Mouse (Mus musculus): Measurements from ENCODE around the gene Tial1. TPM values are rescaled to one million over a fixed set of nuclear protein-coding genes. Genes with fewer than 3 reads are reported as not detected.

The Tial1 gene
- total RNA-seq, 2 experiments from 2014 or later = 53.4 to 194 TPM

DNA sequence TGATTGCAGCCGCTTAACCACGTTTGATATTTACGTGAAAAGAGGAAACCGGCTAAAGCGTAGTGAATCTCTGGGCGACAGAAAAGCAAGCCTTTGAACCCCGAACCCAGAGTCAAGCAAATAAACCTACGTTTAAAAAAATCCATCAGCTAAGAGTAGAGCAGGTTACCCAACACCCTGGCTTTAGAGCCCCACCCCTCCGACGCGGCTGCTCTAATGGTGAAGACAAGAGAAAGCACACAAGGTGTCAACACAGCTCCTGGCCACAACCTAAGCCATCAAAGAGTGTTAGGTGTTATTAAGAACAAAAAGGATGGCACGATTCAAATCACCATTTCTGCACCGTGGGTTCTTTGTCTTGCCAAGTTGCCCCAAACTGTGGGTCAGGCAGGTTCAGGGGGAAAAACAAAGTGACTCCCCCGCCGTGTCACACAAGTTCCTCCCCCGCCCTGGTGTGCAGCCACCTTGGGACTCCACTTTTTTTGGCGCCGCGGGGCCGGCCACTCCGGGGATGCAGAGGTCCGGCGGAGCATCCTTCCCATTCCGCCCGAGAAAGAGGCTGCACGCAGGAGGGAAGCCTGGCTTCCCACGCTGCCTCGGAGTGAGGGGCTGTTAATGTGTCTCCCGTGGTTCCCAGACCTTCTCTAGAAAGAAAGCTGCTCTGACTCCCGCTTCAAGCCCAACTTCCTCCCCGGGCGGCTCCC, 44.1 kb downstream of the Tial1 start:
- peak; percentile 20; the same call in 1 of the 2 replicates for ATAC-seq (replicated peaks; ENCODE audit: poor library complexity)

DNA sequence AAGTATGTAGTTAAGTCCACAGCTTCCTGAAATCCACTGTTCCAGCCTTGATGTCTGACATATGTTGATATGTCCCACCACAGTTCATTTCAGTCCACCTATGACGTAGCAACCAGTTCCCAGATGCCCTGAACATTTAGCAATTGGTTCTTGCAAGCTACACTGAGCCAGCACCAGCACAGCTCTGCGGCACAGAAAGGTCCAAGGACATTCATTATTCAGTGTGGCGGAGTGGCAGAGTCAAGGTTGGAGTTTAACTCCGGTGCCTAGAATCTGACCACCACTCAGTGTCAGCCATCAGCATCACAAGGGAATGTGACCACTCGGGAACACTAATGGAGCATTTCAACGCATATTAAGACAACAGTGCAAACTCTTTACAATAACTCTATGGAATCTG, 44.9 kb downstream of the Tial1 start:
- ATAC-seq (replicated peaks; ENCODE audit: poor library complexity) = no peak

DNA sequence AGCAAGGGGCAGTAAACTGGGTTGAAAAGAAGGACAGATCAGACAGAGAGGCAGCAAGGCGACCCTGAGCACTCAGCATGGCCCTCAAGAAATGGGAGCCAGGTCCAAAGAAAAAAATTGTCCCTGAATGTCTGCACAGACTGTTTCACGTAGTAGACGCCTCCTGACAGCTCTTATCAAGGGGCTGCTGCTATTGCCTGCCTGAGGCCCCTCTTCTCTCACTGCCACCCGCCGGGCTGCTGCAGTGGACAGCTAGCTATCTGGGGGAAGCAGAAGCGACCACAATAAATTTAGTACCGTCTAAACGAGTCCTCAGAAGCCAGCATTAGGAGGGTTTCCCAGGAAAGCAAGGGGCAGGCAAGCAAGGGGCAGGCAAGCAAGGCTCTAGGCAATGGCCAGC, 47.1 kb downstream of the Tial1 start:
- ATAC-seq (replicated peaks; ENCODE audit: poor library complexity) = peak; percentile 56

DNA sequence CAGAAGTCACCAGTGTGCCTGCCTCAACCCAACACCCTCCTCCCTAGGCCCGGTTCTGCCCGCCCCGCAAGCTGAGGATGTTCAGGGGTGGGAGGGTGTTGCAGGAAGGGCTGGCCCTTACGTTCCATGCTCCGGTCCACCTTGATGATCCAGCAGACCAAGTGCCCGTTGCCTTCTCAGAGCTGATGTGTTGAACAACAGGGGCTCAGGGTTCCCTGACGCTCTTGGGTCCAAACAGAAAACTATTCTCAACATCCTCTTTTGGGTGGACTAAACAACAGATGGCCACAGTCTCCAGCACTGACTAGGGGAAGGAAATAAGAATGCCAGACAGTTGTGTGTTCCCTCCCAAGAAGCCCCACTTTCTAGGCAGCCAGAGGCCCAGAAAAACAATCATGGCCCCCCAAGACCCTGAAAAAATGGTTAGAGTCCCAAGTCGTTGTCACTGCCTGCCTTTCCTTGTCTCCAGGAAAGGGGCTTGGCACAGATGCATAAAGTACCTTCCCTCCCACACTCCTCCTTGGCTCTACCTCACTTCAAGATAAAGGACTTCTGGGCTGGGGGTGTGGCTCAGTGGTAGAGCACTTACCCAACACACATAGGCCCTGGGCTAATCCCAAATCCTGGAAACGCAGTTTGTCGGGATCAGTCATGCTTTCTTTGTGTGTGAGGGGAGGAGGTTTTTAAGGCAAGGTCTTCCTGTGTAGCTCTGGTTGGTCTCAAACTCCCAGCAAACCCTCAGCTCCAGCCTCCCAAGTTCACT, 49.3 kb downstream of the Tial1 start:
- ATAC-seq (replicated peaks; ENCODE audit: poor library complexity) = peak; percentile 32

DNA sequence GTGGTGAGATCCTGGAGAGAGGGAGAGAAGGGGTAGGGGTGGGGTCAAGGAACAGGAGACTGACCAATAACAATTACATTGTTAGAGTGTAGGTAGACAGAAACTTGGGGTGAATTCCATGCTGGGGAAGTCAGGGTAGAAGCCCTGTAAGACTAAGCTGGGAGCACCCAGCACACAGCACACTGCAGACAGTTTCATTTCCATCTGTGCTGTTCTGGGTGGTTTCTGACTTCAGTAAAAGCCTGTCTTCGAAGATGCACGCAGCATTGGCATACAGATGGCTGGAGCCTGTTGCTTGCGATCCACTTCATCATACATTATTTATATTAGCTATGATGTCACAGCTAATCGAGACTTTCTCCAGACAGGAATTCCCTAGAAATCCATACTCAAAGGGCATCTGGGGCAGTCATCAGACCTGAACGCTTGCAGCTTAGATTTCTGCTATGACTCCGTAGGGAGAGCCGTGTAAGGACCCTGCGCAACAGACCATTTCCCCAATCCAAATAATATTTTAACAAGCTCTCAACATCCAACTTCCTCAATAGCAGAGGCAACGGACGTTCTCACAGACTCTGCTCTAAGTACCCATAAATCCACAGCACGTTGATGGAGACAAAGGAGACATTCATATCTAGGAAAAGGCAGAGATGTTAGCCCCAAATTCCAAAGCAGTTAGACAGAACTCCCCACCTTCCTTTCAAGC, 50.7 kb downstream of the Tial1 start:
- no peak; the same call in 1 of the 2 replicates for ATAC-seq (replicated peaks; ENCODE audit: poor library complexity)

DNA sequence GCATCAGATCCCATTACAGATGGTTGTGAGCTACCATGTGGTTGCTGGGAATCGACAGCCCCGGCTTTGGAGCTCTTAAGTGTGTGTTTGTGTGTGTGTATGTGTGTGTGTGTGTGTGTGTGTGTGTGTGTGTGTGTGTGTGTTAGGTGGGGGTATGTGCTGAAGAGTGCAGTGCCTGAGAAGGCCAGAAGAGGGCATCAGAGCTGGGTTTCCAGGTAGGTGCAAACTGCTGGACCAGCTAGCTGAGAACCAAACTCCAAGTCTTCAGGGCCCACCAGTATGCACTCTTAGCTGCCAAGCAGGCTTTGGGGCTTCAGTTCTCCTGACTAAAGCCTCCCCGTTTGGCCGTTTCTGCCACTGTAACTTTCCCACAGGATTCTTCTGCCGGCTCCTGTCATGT, 53.3 kb downstream of the Tial1 start:
- peak; percentile 52; the same call in 1 of the 2 replicates for ATAC-seq (replicated peaks; ENCODE audit: poor library complexity)

DNA sequence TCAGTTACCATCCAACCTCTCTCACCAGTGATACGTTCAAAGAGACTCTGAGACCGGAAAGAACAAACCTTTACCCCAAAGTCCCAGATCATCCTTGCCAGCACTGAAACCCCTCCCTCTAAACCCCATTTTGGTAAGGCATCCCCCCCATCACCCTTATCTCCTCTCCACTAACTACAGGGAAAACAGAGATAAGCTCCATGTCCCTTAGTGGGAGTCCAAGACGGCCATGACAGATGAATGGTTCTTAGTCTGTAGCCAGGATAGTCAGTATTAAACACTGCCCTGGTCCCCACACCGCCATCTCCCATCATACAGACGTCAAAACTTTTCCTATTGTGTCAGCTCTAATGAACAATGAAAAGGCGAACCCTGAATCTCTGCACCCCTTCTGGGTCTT, 57.5 kb downstream of the Tial1 start:
- no peak for ATAC-seq (replicated peaks; ENCODE audit: poor library complexity)

DNA sequence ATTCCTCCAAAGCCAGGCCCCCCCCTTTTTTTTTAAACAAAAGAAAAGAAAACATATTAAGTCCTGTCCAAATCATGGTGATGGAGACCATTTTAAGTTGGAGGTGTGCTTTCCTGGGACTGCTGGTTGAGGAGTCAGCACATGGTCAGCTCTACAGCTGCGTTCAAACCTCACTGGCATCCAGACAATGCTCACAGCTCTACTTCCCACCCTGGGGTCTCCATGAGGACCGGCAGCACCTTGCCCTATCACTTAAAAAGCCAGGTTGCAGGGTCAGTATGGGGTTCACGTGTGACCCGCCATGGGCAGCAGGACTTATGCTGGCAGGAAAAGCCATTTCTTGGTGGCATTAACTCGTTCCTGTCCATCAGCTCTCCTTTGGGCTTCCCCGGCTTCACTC, 57.9 kb downstream of the Tial1 start:
- no peak for ATAC-seq (replicated peaks; ENCODE audit: poor library complexity)

DNA sequence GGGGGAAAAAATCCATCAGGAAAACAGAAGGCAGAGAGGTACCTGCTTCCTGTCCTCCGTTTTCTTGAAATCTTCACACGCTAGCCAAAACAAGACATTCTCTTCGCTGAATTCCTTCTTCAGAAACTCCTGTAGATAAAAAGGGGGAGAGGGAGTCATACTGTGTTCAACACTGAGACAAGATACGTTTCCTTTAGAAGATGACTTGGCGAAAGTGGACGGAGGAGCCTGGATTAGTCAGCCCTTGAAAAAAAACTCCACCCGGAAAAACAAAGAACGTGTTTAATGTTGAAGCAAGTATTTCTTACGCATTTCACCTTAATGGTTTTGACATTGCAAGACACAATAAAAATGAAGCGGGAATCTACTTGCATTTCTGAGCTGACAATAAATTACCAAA, 58.4 kb downstream of the Tial1 start:
- no peak for ATAC-seq (replicated peaks; ENCODE audit: poor library complexity)

DNA sequence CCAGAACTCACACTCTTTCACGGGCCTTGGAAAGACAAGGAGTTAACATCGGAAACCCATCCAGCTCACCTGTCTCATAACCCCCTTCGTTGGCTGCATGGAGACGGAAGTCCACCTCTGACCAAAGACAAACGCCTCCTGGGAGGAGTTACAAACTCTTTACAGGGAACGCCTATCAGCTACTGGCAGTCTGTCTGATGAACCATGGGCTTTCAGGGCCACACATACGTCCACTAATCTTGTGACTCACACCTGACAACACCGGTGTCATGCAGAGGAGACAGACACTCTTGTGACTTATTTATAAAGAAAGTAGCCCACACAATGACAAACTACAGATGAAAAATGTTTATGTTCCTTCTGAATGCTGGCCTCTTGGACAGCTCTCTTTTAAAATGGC, 58.9 kb downstream of the Tial1 start:
- no peak for ATAC-seq (replicated peaks; ENCODE audit: poor library complexity)

DNA sequence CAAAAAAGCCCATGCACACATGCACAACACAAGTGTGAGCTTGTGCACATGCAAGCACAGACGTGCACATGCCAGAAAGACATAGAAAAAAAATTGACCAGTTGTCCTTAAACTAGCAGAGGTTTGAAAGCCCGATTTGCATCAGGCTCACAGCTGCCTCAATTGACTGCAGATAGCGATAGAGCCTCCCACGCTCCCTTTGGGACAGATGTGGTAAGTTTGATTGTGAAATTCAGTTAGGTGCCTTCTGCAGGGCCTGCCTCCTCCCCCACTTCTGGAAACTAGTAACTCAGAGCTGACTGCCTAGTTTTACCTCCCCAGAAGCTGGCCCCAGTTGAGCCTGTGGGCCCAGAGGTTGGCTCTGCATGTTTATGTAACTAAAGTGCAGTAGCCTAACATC, 62.9 kb downstream of the Tial1 start:
- ATAC-seq (replicated peaks; ENCODE audit: poor library complexity) = peak; percentile 93

DNA sequence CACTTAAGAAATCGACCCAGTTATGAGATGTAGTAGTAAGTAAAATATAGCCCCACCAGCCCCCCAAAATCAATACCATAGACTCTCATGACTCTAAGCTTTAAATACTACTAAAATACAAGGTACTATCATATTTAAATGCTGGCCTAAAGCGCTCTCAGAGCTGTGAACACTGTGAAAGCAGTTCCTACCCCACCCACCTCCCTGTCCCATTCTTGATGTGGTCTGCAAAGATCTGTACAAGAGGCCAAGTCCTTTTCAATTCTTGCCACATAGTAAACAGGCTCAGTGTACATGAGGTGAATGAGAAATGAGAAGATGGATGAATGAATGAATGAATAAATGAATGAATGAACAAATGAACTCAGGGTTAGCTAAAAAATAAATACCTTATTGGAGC, 64.5 kb downstream of the Tial1 start:
- no peak for ATAC-seq (replicated peaks; ENCODE audit: poor library complexity)

DNA sequence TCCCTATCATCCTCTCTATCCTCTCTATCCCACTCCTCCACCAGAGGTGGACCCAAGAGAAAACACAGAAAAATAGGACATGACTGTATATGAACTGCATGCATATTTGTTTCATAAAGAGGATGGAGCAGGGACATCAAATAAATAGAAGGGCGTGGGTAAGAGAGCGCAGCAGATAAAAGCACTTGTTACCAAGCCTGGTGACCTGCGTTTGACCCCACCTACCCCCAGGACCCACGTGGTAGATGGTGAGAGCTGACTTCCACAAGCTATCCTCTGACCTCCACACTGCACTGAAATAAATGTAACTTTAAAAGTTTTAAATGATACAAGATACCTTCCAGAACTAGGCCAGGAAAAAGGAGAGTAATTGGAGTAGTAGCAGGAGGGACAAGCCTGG, 67.8 kb downstream of the Tial1 start:
- ATAC-seq (replicated peaks; ENCODE audit: poor library complexity) = no peak

DNA sequence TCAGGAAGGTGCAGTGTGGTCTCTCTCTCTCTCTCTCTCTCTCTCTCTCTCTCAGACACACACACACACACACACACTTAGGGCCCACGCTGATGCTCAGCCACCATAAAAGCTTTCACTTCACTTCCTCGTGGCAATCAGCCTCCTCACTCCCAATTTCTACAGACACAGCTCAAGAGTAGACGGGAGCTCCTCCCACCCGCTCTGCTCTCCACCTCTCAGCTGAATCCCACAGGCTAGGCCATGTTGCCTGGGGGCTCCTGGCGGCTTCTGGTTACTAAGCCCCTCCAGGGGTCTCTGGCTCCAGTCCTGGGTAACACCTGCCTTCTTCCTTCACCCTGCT, 68.6 kb downstream of the Tial1 start:
- ATAC-seq (replicated peaks; ENCODE audit: poor library complexity) = peak; percentile 13

DNA sequence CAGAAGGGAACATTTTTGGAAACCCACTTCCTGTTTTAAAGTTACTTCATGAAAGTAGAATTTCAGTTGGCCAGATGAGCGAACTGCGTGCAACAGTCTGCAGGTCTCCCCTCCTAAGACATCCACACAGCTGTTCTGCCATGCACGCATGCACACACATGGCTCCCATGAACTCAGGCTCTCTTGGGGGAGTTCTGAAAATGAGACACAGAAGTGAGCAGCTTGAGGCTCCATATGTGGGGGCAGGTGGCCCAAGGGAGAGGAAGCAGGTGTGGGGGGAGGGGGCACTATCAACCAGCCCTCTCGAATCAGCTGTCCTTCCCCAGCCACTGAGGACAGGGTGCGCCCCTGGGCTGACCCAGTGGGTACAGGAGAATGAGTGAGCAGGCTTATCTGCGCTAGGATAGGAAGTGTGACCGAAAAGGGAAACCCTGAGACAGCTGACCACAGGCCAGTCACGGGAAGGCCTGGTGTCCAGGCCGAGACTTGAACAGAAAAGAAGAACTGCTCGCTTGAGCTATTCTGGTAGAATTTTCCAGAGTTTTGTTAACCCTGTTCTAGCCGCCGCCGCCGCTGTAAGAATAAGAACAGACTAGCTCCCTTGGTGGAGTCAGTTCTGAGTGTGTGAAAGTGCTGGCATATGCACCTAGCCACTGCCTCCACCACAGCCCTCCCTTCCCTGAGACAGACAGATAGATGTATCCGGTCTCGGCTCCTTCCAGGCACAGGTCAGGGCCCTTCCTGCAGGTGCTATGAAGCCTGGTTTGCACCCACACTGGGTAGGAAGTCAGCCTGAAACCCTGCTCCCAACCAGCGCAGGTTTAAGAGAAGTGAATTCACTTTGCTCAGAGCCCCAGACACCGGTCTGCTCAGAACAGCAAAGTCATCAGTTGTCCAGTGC, 69.2 kb downstream of the Tial1 start:
- ATAC-seq (replicated peaks; ENCODE audit: poor library complexity) = peak; percentile 56

DNA sequence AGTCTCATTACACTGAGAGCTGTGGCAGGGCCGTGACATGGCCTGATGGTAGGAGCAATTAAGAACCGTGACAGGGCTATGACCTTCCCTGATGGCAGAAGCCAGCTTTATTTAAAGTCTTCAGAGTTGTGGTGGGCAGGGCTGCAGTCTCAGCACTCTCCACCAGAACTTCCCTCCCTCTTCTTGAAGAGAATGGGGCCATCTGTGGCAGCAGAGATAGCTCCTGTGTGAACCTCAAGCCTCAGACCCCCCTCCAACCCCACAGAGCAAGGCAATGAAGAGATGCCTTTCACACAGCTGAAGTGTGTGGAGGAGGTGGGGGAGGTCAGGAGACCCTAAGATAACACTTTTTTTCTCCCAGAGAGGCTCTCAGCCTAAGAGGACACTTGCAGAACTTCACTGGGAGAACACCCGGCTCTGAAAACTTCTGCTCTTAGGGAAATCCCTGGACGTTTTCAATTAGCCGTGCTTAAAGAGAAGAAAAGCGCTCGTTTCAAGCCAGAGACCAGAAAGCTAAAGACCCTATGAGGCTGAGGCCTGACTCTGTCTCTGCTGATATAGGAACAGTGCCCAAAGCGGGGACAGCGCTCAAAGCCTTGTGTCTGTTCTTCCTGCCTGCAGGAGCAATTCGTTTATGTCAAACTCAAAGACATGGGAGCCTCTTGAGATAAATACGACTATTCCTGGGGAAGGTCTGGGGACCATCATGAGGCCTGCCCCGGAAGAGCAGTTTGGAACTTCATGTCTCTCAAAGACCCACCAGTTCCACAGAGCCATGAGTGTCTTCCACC, 70.1 kb downstream of the Tial1 start:
- ATAC-seq (replicated peaks; ENCODE audit: poor library complexity) = peak; percentile 45

Measured in megakaryocyte progenitor cell, adult 5-6 weeks (primary cell).